Comparison of ENCODE assay signal across 1 mouse cellular context in genomic region chr11:96849145-96849544, GRCm38 (mm10).
A peak's percentile ranks its signal among the peaks of the same experiment; 100 is the strongest.
TF ChIP-seq lines count a peak whose summit lies in the region.

No protein-coding gene starts in this region.

TF ChIP-seq in MEL, 35 proteins besides CTCF, POLR2A, EP300 and RAD21:
- peak; percentile 69 for TF ChIP-seq ZNF384 (IDR thresholded peaks at IDR 0.05; ENCODE audit: low read depth, low read length)
